Mouse (Mus musculus): ENCODE data around the gene Glt8d2. TPM values are rescaled to one million over a fixed set of nuclear protein-coding genes. Genes with fewer than 3 reads are reported as not detected.

Glt8d2 gene
- total RNA-seq, 1 experiment from 2014 or later, result 0.93 TPM

Other genes with a start within 250 kb of the Glt8d2 start
- gene Gm1553, start 198.0 kb downstream of the Glt8d2 start, total RNA-seq (2017), result not detected in 2 replicates
- gene 1190007I07Rik, start 67.4 kb downstream of the Glt8d2 start, total RNA-seq (2017), result 12.8 and 26.3 TPM in 2 replicates
- 33.5 and 47.0 TPM in 2 replicates for gene Tdg, start 60.8 kb downstream of the Glt8d2 start, total RNA-seq (2017)
- 34.3 and 37.1 TPM in 2 replicates for gene Hcfc2, start 5.5 kb upstream of the Glt8d2 start, total RNA-seq (2017)
- gene Nfyb, start 73.5 kb upstream of the Glt8d2 start, total RNA-seq (2017), result 66.2 and 66.4 TPM in 2 replicates
- 35.6 and 42.0 TPM in 2 replicates for gene Txnrd1, start 143.3 kb upstream of the Glt8d2 start, total RNA-seq (2017)
- 9.2 and 11.4 TPM in 2 replicates for gene Eid3, start 176.0 kb upstream of the Glt8d2 start, total RNA-seq (2017)